Comparison of ENCODE assay signal across 8 mouse cellular contexts in the genomic region with DNA sequence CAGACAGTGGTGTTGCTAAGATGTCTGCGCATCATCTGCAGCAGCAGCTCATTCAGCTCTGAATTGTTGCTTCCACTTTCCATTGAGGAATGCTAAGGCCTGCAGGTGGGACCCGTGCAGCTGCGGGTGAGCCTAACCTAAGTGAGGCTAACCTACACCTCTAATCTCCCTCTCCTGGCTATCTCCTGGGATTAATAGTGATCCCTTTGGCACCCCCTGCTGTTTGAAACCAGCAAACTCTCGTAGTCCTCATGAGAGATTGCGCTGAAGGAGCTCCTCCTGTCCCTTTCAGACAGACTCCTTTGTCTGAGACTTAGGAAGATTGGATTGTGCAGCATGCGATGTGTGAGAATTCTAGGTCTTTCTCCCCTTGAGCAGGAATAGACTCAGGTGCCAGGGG.
A peak's percentile ranks its signal among the peaks of the same experiment; 100 is the strongest.
DNase-seq lines count a peak whose midpoint lies in the region; ATAC-seq and TF ChIP-seq lines count a peak whose summit lies in the region.

No protein-coding gene starts in this region.

- peak; percentile 45; the same call in 1 of the 2 replicates for ATAC-seq in forebrain, embryonic 16.5 days
- ATAC-seq in megakaryocyte-erythroid progenitor cell, adult 5-6 weeks (replicated peaks; ENCODE audit: low FRiP score, low TSS enrichment, poor library complexity, severe bottlenecking) = peak; percentile 90

- no peaks in the 10 kb centered on the region for H3K9me3 ChIP-seq in forebrain, embryonic 16.5 days (ENCODE audit: control insufficient read depth, low read length)

- peak; percentile 37 for DNase-seq in gastrocnemius, adult 2 months
- no peak for DNase-seq in gastrocnemius, postnatal 25 days
- DNase-seq in 416B (ENCODE audit: low read depth) (peak; percentile 74), ZHBTc4 (ENCODE audit: low read depth, low spot score) (peak; percentile 77)
- peak; percentile 31 for DNase-seq in layer of hippocampus, adult 9-10 months (ENCODE audit: low spot score)
- DNase-seq in thymus, postnatal 14 days = peak; percentile 45

- TF ChIP-seq CTCF in gastrocnemius, adult 2 months (IDR thresholded peaks at IDR 0.05) = peak; percentile 59

- no peak overlapping the region for H3K4me2 ChIP-seq in forebrain, embryonic 16.5 days (ENCODE audit: low read length)

- no peaks in the 10 kb centered on the region for H3K27me3 ChIP-seq in forebrain, embryonic 16.5 days (replicated peaks; ENCODE audit: control insufficient read depth, insufficient read depth, low read length)

- intact Hi-C loops in gastrocnemius, adult 2 months (cut with DNase I) = loop anchor here (10.0 kb wide), 2 partner anchors 145 to 545 kb away; a partner anchor contains a TSS

- no peak overlapping the region for H3K27ac ChIP-seq in gastrocnemius, adult 2 months
- H3K27ac ChIP-seq in forebrain, embryonic 16.5 days (ENCODE audit: low read length) = no peak overlapping the region

- no peak overlapping the region for H3K4me3 ChIP-seq in gastrocnemius, adult 2 months
- no peak overlapping the region for H3K4me3 ChIP-seq in forebrain, embryonic 16.5 days (replicated peaks; ENCODE audit: low read length)

- H3K9ac ChIP-seq in forebrain, embryonic 16.5 days (replicated peaks; ENCODE audit: low read depth, low read length) = no peak overlapping the region

- H3K36me3 ChIP-seq in forebrain, embryonic 16.5 days (ENCODE audit: control insufficient read depth, insufficient read depth) = no peaks in the 10 kb centered on the region; the same call in 1 of the 2 replicates

- H3K4me1 ChIP-seq in forebrain, embryonic 16.5 days (replicated peaks; ENCODE audit: control insufficient read depth, insufficient read depth, low read length) = no peaks in the 10 kb centered on the region

- WGBS in forebrain, embryonic 16.5 days = 25% methylated on average over 6 of the region's 6 CpGs
